Comparison of ENCODE assay signal across 8 mouse cellular contexts in genomic region chr5:67260531-67261371, GRCm38 (mm10). TPM values are rescaled to one million over a fixed set of nuclear protein-coding genes. Genes with fewer than 3 reads are reported as not detected.
DNase-seq lines count a peak whose midpoint lies in the region; ATAC-seq and TF ChIP-seq lines count a peak whose summit lies in the region.

Tmem33 (plus strand) TSS chr5:67260565.

- TF ChIP-seq POLR2A in ES-Bruce4 (IDR thresholded peaks at IDR 0.05; ENCODE audit: insufficient read depth, low read length): no peak

- under 1% methylated on average over 67 of the region's 67 CpGs for WGBS in forebrain, embryonic 13.5 days
- under 1% methylated on average over 67 of the region's 67 CpGs for WGBS in large intestine, adult 2 months
- WGBS in liver, postnatal 0 days (ENCODE audit: insufficient replicate concordance): 0% methylated on average over 67 of the region's 67 CpGs
- WGBS in neural tube, embryonic 14.5 days: under 1% methylated on average over 67 of the region's 67 CpGs

- H3K4me3 ChIP-seq in ES-Bruce4 (ENCODE audit: low read depth, low read length): peak within 1 kb of the TSS; percentile 81
- peak within 1 kb of the TSS; percentile 78 for H3K4me3 ChIP-seq in forebrain, embryonic 13.5 days
- H3K4me3 ChIP-seq in liver, postnatal 0 days (ENCODE audit: low read depth, low read length): peak within 1 kb of the TSS; percentile 74
- H3K4me3 ChIP-seq in neural tube, embryonic 14.5 days (ENCODE audit: low read depth, low read length): peak within 1 kb of the TSS; percentile 66

- TF ChIP-seq CTCF in ES-Bruce4 (IDR thresholded peaks at IDR 0.05; ENCODE audit: low read depth, low read length): no peak
- TF ChIP-seq CTCF in liver, postnatal 0 days (IDR thresholded peaks at IDR 0.05; ENCODE audit: low read depth): 0 out of 2 replicates have a peak, but pooled peaks have one; percentile 1

- no peaks in the 10 kb centered on the region for H3K9me3 ChIP-seq in ES-Bruce4 (replicated peaks; ENCODE audit: control insufficient read depth, insufficient read depth, low read length, poor library complexity, severe bottlenecking)
- H3K9me3 ChIP-seq in forebrain, embryonic 13.5 days (replicated peaks): no peaks in the 10 kb centered on the region
- H3K9me3 ChIP-seq in liver, postnatal 0 days (ENCODE audit: low read length): no peaks in the 10 kb centered on the region
- H3K9me3 ChIP-seq in neural tube, embryonic 14.5 days (ENCODE audit: control insufficient read depth, low read length): no peaks in the 10 kb centered on the region

- DNase-seq in heart, postnatal 10 days: peak; percentile 95 to 96
- peak; percentile 94 for DNase-seq in large intestine, adult 2 months (ENCODE audit: low read depth, low spot score)
- peak; percentile 95 for DNase-seq in liver, postnatal 0 days
- DNase-seq in testis, postnatal 10 days (ENCODE audit: low spot score): peak; percentile 88

- H3K4me2 ChIP-seq in forebrain, embryonic 13.5 days: peak within 1 kb of the TSS; percentile 75
- peak within 1 kb of the TSS; percentile 80 for H3K4me2 ChIP-seq in liver, postnatal 0 days (ENCODE audit: low read depth, low read length)
- peak within 1 kb of the TSS; percentile 64 for H3K4me2 ChIP-seq in neural tube, embryonic 14.5 days (ENCODE audit: low read depth, low read length)

- H3K4me1 ChIP-seq in ES-Bruce4 (ENCODE audit: control insufficient read depth, insufficient read depth, low read length): no peaks in the 10 kb centered on the region
- peaks cover 20% of the 10 kb centered on the region for H3K4me1 ChIP-seq in forebrain, embryonic 13.5 days
- peaks cover 10% of the 10 kb centered on the region; the same call in 1 of the 2 replicates for H3K4me1 ChIP-seq in liver, postnatal 0 days (ENCODE audit: insufficient read depth)
- H3K4me1 ChIP-seq in neural tube, embryonic 14.5 days (ENCODE audit: control insufficient read depth, insufficient read depth, low read length): peaks cover 9% of the 10 kb centered on the region

- no peaks in the 10 kb centered on the region for H3K27me3 ChIP-seq in ES-Bruce4 (ENCODE audit: control insufficient read depth, insufficient read depth, low read length, poor library complexity, severe bottlenecking)
- H3K27me3 ChIP-seq in forebrain, embryonic 13.5 days: no peaks in the 10 kb centered on the region
- H3K27me3 ChIP-seq in liver, postnatal 0 days (ENCODE audit: insufficient read depth, low read length): no peaks in the 10 kb centered on the region
- H3K27me3 ChIP-seq in neural tube, embryonic 14.5 days (ENCODE audit: control insufficient read depth, insufficient read depth, low read length): no peaks in the 10 kb centered on the region

- no peak for TF ChIP-seq EP300 in ES-Bruce4 (IDR thresholded peaks at IDR 0.05; ENCODE audit: insufficient read depth, low read depth, low read length)
- TF ChIP-seq EP300 in liver, postnatal 0 days (IDR thresholded peaks at IDR 0.05; ENCODE audit: low read depth): peak; percentile 70

- H3K36me3 ChIP-seq in ES-Bruce4 (ENCODE audit: control insufficient read depth, insufficient read depth, low read length, poor library complexity, severe bottlenecking): peaks cover 29% of the 10 kb centered on the region
- peaks cover 27% of the 10 kb centered on the region for H3K36me3 ChIP-seq in forebrain, embryonic 13.5 days (ENCODE audit: poor library complexity, severe bottlenecking)
- peaks cover 18% of the 10 kb centered on the region for H3K36me3 ChIP-seq in liver, postnatal 0 days (replicated peaks; ENCODE audit: insufficient read depth, low read length)
- H3K36me3 ChIP-seq in neural tube, embryonic 14.5 days (ENCODE audit: control insufficient read depth, insufficient read depth, low read length): peaks cover 20% of the 10 kb centered on the region

- ATAC-seq in cerebellum, adult (ENCODE audit: insufficient number of reproducible peaks, low FRiP score, low TSS enrichment): peak; percentile 93
- ATAC-seq in forebrain, embryonic 13.5 days: peak; percentile 93
- ATAC-seq in liver, postnatal 0 days: peak; percentile 94
- peak; percentile 91 for ATAC-seq in neural tube, embryonic 14.5 days (ENCODE audit: low read depth)

- intact Hi-C loops in heart, postnatal 10 days (cut with DNase I): loop anchor here (2.0 kb wide), 1 partner anchor 46 kb away; the partner anchor contains the start of gene Slc30a9

- peak within 1 kb of the TSS; percentile 90 for H3K9ac ChIP-seq in ES-Bruce4 (ENCODE audit: low read depth, poor library complexity, severe bottlenecking)
- peak within 1 kb of the TSS; percentile 89 for H3K9ac ChIP-seq in forebrain, embryonic 13.5 days
- H3K9ac ChIP-seq in liver, postnatal 0 days (replicated peaks): peak within 1 kb of the TSS; percentile 90
- H3K9ac ChIP-seq in neural tube, embryonic 14.5 days (replicated peaks; ENCODE audit: low read depth, low read length): peak within 1 kb of the TSS; percentile 70

- peak within 1 kb of the TSS; percentile 54 for H3K27ac ChIP-seq in ES-Bruce4 (ENCODE audit: insufficient read depth, low read length)
- H3K27ac ChIP-seq in forebrain, embryonic 13.5 days: peak within 1 kb of the TSS; percentile 93
- H3K27ac ChIP-seq in liver, postnatal 0 days (ENCODE audit: low read depth): peak within 1 kb of the TSS; percentile 95
- H3K27ac ChIP-seq in neural tube, embryonic 14.5 days (ENCODE audit: low read depth, low read length): peak within 1 kb of the TSS; percentile 90

RNA-seq across cellular contexts. Expression of gene Tmem33, which starts in this region (rescaled TPM):
- 73.0 and 76.5 TPM in 2 replicates for polyA plus RNA-seq in ES-Bruce4 (2011; ENCODE audit: insufficient read depth, insufficient read length, low read depth, missing spikeins)
- 106 and 115 TPM in 2 replicates for polyA plus RNA-seq in forebrain, embryonic 13.5 days (2015; fragmentation: Nextera tagmentation; extraction: Ambion mirVana)
- 10 to 100 TPM; 40.1 to 46.0 TPM for total RNA-seq in heart, postnatal 10 days (2021)
- 107 and 152 TPM in 2 replicates for polyA plus RNA-seq in large intestine, adult 2 months (2012; rRNA removed)
- polyA plus RNA-seq in liver, postnatal 0 days (2015; fragmentation: Nextera tagmentation; extraction: Ambion mirVana): 86.4 and 90.0 TPM in 2 replicates
- polyA plus RNA-seq in neural tube, embryonic 14.5 days (2014; fragmentation: Nextera tagmentation; extraction: Ambion mirVana): 66.0 and 76.9 TPM in 2 replicates

Comparison
In these comparisons a context has a peak if more than half of its experiments do, and no peak if none do; other contexts are left out.
1. Peak in every context shown above with its lines: DNase-seq, ATAC-seq, H3K4me3 ChIP-seq and H3K27ac ChIP-seq.